Comparison of ENCODE assay signal across 8 mouse cellular contexts in genomic region chr8:84730541-84731370, GRCm38 (mm10). TPM values are rescaled to one million over a fixed set of nuclear protein-coding genes. Genes with fewer than 3 reads are reported as not detected.
DNase-seq lines count a peak whose midpoint lies in the region; ATAC-seq lines count a peak whose summit lies in the region.

No protein-coding gene starts in this region.

- no peaks in the 10 kb centered on the region for H3K36me3 ChIP-seq in neural tube, embryonic 11.5 days (ENCODE audit: control insufficient read depth, insufficient read depth, low read length)
- peaks cover 59% of the 10 kb centered on the region for H3K36me3 ChIP-seq in erythroblast, embryonic 14.5 days (ENCODE audit: control insufficient read depth)

- H3K27me3 ChIP-seq in neural tube, embryonic 11.5 days (ENCODE audit: control insufficient read depth, insufficient read depth, low read length), result peaks cover 41% of the 10 kb centered on the region
- H3K27me3 ChIP-seq in erythroblast, embryonic 14.5 days (ENCODE audit: control insufficient read depth), result no peaks in the 10 kb centered on the region; the same call in 1 of the 2 replicates

- H3K27ac ChIP-seq in neural tube, embryonic 11.5 days (ENCODE audit: low read depth, low read length), result no peak overlapping the region

- intact Hi-C loops in heart, postnatal 36 days (cut with DNase I), result no loop called here

- H3K9ac ChIP-seq in neural tube, embryonic 11.5 days (ENCODE audit: low read length), result peak overlapping the region; percentile 20; the same call in 1 of the 2 replicates

- peaks cover 6% of the 10 kb centered on the region; the same call in 1 of the 2 replicates for H3K4me1 ChIP-seq in neural tube, embryonic 11.5 days (ENCODE audit: control insufficient read depth, insufficient read depth, low read length)
- H3K4me1 ChIP-seq in erythroblast, embryonic 14.5 days (ENCODE audit: control insufficient read depth), result peaks cover 97% of the 10 kb centered on the region

- no peak for DNase-seq in neural tube, embryonic 11.5 days (ENCODE audit: low spot score)
- no peak for DNase-seq in neural tube, embryonic 10.5 days (ENCODE audit: extremely low spot score, low spot score)
- peak; percentile 62 to 74 for DNase-seq in heart, postnatal 36 days
- peak; percentile 72 for DNase-seq in testis, postnatal 10 days (ENCODE audit: low spot score)
- no peak for DNase-seq in right cerebral cortex, postnatal 10 days (ENCODE audit: low spot score in 2 of 2)
- DNase-seq in frontal cortex, postnatal 10 days (ENCODE audit: low spot score in 2 of 2), result no peak

- H3K9me3 ChIP-seq in neural tube, embryonic 11.5 days (ENCODE audit: control insufficient read depth, low read length), result no peaks in the 10 kb centered on the region
- peaks cover 3% of the 10 kb centered on the region for H3K9me3 ChIP-seq in erythroblast, embryonic 14.5 days (ENCODE audit: control insufficient read depth, low read length)

- H3K4me2 ChIP-seq in neural tube, embryonic 11.5 days (ENCODE audit: low read depth), result no peak overlapping the region

- ATAC-seq in neural tube, embryonic 11.5 days (ENCODE audit: insufficient read depth, low FRiP score, low TSS enrichment), result peak; percentile 24; the same call in 1 of the 2 replicates
- peak; percentile 36; the same call in 1 of the 2 replicates for ATAC-seq in megakaryocyte, adult 5-6 weeks (ENCODE audit: poor library complexity, severe bottlenecking)

- H3K4me3 ChIP-seq in neural tube, embryonic 11.5 days (ENCODE audit: low read depth, low read length), result no peak overlapping the region
- peak overlapping the region; percentile 63 for H3K4me3 ChIP-seq in erythroblast, embryonic 14.5 days (replicated peaks)

- 38% methylated on average over 9 of the region's 9 CpGs for WGBS in neural tube, embryonic 11.5 days

RNA-seq across cellular contexts. Expression of gene G430095P16Rik, which starts 7.9 kb away (rescaled TPM):
- polyA plus RNA-seq in neural tube, embryonic 11.5 days (2014; fragmentation: Nextera tagmentation; extraction: Ambion mirVana), result 0.84 and 1.8 TPM in 2 replicates
- 11.0 and 11.9 TPM in 2 replicates for polyA plus RNA-seq in erythroblast, embryonic 14.5 days (2012)
- total RNA-seq in heart, postnatal 36 days (2021), result under 1 TPM in 1 of 2 experiments, not detected in 1; 0.44 TPM
- total RNA-seq in megakaryocyte, adult 5-6 weeks (2015), result 40.4 and 45.2 TPM in 2 replicates
- 20.6 and 25.5 TPM in 2 replicates for total RNA-seq in megakaryocyte, adult 5-6 weeks (2017)

RNA-seq across cellular contexts. Expression of gene Lyl1, which starts 29.5 kb away (rescaled TPM):
- 4.6 and 5.3 TPM in 2 replicates for polyA plus RNA-seq in neural tube, embryonic 11.5 days (2014; fragmentation: Nextera tagmentation; extraction: Ambion mirVana)
- polyA plus RNA-seq in erythroblast, embryonic 14.5 days (2012), result 61.4 and 62.8 TPM in 2 replicates
- total RNA-seq in heart, postnatal 36 days (2021), result 1 to 10 TPM; 5.4 to 5.7 TPM
- total RNA-seq in megakaryocyte, adult 5-6 weeks (2015), result 69.0 and 69.9 TPM in 2 replicates
- 60.3 and 62.0 TPM in 2 replicates for total RNA-seq in megakaryocyte, adult 5-6 weeks (2017)

RNA-seq across cellular contexts. Expression of gene Nacc1, which starts 43.1 kb away (rescaled TPM):
- 26.2 and 27.0 TPM in 2 replicates for polyA plus RNA-seq in neural tube, embryonic 11.5 days (2014; fragmentation: Nextera tagmentation; extraction: Ambion mirVana)
- polyA plus RNA-seq in erythroblast, embryonic 14.5 days (2012), result 7.0 and 8.5 TPM in 2 replicates
- total RNA-seq in heart, postnatal 36 days (2021), result 10 to 100 TPM; 27.3 to 30.1 TPM
- total RNA-seq in megakaryocyte, adult 5-6 weeks (2015), result 42.8 and 43.0 TPM in 2 replicates
- total RNA-seq in megakaryocyte, adult 5-6 weeks (2017), result 31.8 and 36.8 TPM in 2 replicates

RNA-seq across cellular contexts. Expression of gene Trmt1, which starts 44.6 kb away (rescaled TPM):
- 60.4 and 60.6 TPM in 2 replicates for polyA plus RNA-seq in neural tube, embryonic 11.5 days (2014; fragmentation: Nextera tagmentation; extraction: Ambion mirVana)
- 8.9 and 9.0 TPM in 2 replicates for polyA plus RNA-seq in erythroblast, embryonic 14.5 days (2012)
- 10 to 100 TPM; 36.1 to 39.2 TPM for total RNA-seq in heart, postnatal 36 days (2021)
- 29.5 and 35.9 TPM in 2 replicates for total RNA-seq in megakaryocyte, adult 5-6 weeks (2015)
- 37.6 and 40.4 TPM in 2 replicates for total RNA-seq in megakaryocyte, adult 5-6 weeks (2017)

Comparison
In these comparisons a context has a peak if more than half of its experiments do, and no peak if none do; other contexts are left out.
1. DNase-seq: peak in heart, postnatal 36 days (2 of 2) and testis, postnatal 10 days (single experiment); none in neural tube, embryonic 11.5 days (single experiment), neural tube, embryonic 10.5 days (single experiment), right cerebral cortex, postnatal 10 days (0 of 2) and frontal cortex, postnatal 10 days (0 of 2).
2. RNA of gene G430095P16Rik, which starts 7.9 kb away (total RNA-seq): 20.6 to 45.2 TPM in megakaryocyte, adult 5-6 weeks; 0.44 TPM in heart, postnatal 36 days; every median in the first group is over 10 times any median in the second.
3. RNA of gene Lyl1, which starts 29.5 kb away (total RNA-seq): 60.3 to 69.9 TPM in megakaryocyte, adult 5-6 weeks; 5.4 to 5.7 TPM in heart, postnatal 36 days; every median in the first group is over 4 times any median in the second.